In the genomic region with DNA sequence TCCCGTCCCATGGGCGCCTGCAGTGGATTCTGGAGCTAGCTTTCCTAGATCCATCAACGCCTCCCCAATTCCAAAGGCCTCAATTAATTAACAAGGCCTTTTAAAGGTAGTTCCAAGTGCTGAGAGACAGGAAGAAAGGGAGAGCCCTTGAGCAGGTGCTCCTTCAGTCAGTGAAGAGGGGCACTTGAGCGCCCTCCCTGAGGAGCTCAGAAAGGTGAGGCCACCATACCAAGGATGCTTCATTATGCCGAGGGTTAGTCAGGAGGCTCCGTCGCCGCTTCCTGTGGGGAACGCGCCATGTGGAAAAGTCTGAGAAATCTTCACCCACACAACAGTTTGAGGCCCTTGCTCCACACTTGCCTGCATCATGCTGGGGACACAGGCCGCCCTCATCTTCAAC, we compare ENCODE assay signal across 20 mouse cellular contexts. TPM values are rescaled to one million over a fixed set of nuclear protein-coding genes. Genes with fewer than 3 reads are reported as not detected.
"Had no signal": no experiment of that assay in that cellular context is flagged by ENCODE, and none has a peak within 500 bp of the region (broad histone marks: within the 10 kb centered on the region; RNA-seq: fewer than 3 reads in every experiment).

No protein-coding gene starts in this region.

- H3K4me2 ChIP-seq: kidney, embryonic 15.5 days; liver, embryonic 13.5 days; lung, embryonic 15.5 days; stomach, embryonic 15.5 days had no signal

- H3K9me3 ChIP-seq: kidney, embryonic 15.5 days; liver, embryonic 13.5 days; lung, embryonic 15.5 days; megakaryocyte, embryonic 14.5 days; midbrain, embryonic 10.5 days; stomach, embryonic 15.5 days had no signal

- H3K27me3 ChIP-seq: kidney, embryonic 15.5 days; liver, embryonic 13.5 days; lung, embryonic 15.5 days; megakaryocyte, embryonic 14.5 days; stomach, embryonic 15.5 days had no signal

- H3K4me1 ChIP-seq: kidney, embryonic 15.5 days; liver, embryonic 13.5 days; lung, embryonic 15.5 days; midbrain, embryonic 10.5 days; stomach, embryonic 15.5 days had no signal

- DNase-seq: kidney, adult 11 months; kidney, adult 8-10 months; kidney, postnatal 10 days; kidney, postnatal 36 days; layer of hippocampus, postnatal 36 days; liver, embryonic 13.5 days; midbrain, embryonic 14.5 days; retina, postnatal 1 day; right cerebral cortex, postnatal 25 days; spleen, adult 18-20 months; thymus, postnatal 25 days had no signal

- H3K9ac ChIP-seq: kidney, embryonic 15.5 days; liver, embryonic 13.5 days; lung, embryonic 15.5 days; stomach, embryonic 15.5 days had no signal

- H3K4me3 ChIP-seq: kidney, embryonic 15.5 days; left cerebral cortex, adult 2 months; liver, embryonic 13.5 days; lung, embryonic 15.5 days; megakaryocyte, embryonic 14.5 days; midbrain, embryonic 10.5 days; stomach, embryonic 15.5 days had no signal

- H3K27ac ChIP-seq: kidney, embryonic 15.5 days; left cerebral cortex, adult 2 months; liver, embryonic 13.5 days; lung, embryonic 15.5 days; midbrain, embryonic 10.5 days; stomach, embryonic 15.5 days had no signal

- ATAC-seq: inflammation-experienced regulatory T-cells, adult 6 months had no signal

RNA-seq across cellular contexts. Expression of a gene that starts 18.2 kb away (rescaled TPM):
- total RNA-seq: liver, adult 2 months had no signal
- polyA plus RNA-seq: inflammation-experienced regulatory T-cells, adult 6 months; thymus, postnatal 0 days had no signal
